In genomic region chr11:119238305-119238721, GRCm38 (mm10) we compare ENCODE assay signal across 9 mouse cellular contexts. TPM values are rescaled to one million over a fixed set of nuclear protein-coding genes. Genes with fewer than 3 reads are reported as not detected.
DNase-seq lines count a peak whose midpoint lies in the region; ATAC-seq and TF ChIP-seq lines count a peak whose summit lies in the region.
"Had no signal": no experiment of that assay in that cellular context is flagged by ENCODE, and none has a peak within 500 bp of the region (broad histone marks: within the 10 kb centered on the region; RNA-seq: fewer than 3 reads in every experiment).

No protein-coding gene starts in this region.

- peaks cover 12% of the 10 kb centered on the region for H3K4me1 ChIP-seq in erythroblast, embryonic 14.5 days (ENCODE audit: control insufficient read depth)
- peaks cover 13% of the 10 kb centered on the region for H3K4me1 ChIP-seq in heart, embryonic 15.5 days (replicated peaks)
- 0 out of 2 replicates have a peak, but pooled peaks cover 9% of the 10 kb centered on the region for H3K4me1 ChIP-seq in kidney, postnatal 0 days (replicated peaks; ENCODE audit: insufficient read depth, low read length)
- H3K4me1 ChIP-seq in spleen, adult 2 months (ENCODE audit: control insufficient read depth, insufficient read depth, insufficient read length): peaks cover 7% of the 10 kb centered on the region; the same call in 1 of the 2 replicates

- no peak for ATAC-seq in erythroblast, adult 5-6 weeks (replicated peaks; ENCODE audit: low FRiP score, poor library complexity, severe bottlenecking)
- peak; percentile 66 for ATAC-seq in heart, embryonic 15.5 days (replicated peaks; ENCODE audit: insufficient number of reproducible peaks, insufficient read depth, low FRiP score, low read depth)
- ATAC-seq in kidney, postnatal 0 days (replicated peaks; ENCODE audit: low FRiP score, low read depth): 0 out of 2 replicates have a peak, but pooled peaks have one; percentile 43

- H3K4me2 ChIP-seq in heart, embryonic 15.5 days: peak overlapping the region; percentile 77
- H3K4me2 ChIP-seq in kidney, postnatal 0 days (ENCODE audit: low read length): peak overlapping the region; percentile 54

- DNase-seq in embryo, embryonic 10 days (ENCODE audit: low spot score): peak; percentile 87
- peak; percentile 77 for DNase-seq in kidney, postnatal 0 days (ENCODE audit: low spot score)
- peak; percentile 65 for DNase-seq in lung, postnatal 4 days
- peak; percentile 54 to 83 for DNase-seq in spleen, adult 2 months (ENCODE audit: low read depth in 1 of 2, low spot score in 2 of 2)
- DNase-seq in left cerebral cortex, postnatal 25 days (ENCODE audit: low spot score in 2 of 2): no peak

- H3K4me3 ChIP-seq in erythroblast, embryonic 14.5 days (replicated peaks): peak overlapping the region; percentile 31
- H3K4me3 ChIP-seq in heart, embryonic 15.5 days: peak overlapping the region; percentile 42
- H3K4me3 ChIP-seq in kidney, postnatal 0 days (replicated peaks; ENCODE audit: low read depth, low read length): peak overlapping the region; percentile 16; the same call in 1 of the 2 replicates
- peak overlapping the region; percentile 63 for H3K4me3 ChIP-seq in spleen, adult 2 months (ENCODE audit: extremely low read depth, insufficient read depth, insufficient read length)
- H3K4me3 ChIP-seq: myocyte had no signal

- WGBS in heart, embryonic 15.5 days: 4% methylated on average over 11 of the region's 11 CpGs
- 11% methylated on average over 11 of the region's 11 CpGs for WGBS in kidney, postnatal 0 days
- 6% methylated on average over 11 of the region's 11 CpGs for WGBS in spleen, adult 2 months

- no peaks in the 10 kb centered on the region for H3K36me3 ChIP-seq in erythroblast, embryonic 14.5 days (ENCODE audit: control insufficient read depth)
- H3K36me3 ChIP-seq in heart, embryonic 15.5 days: no peaks in the 10 kb centered on the region
- H3K36me3 ChIP-seq in kidney, postnatal 0 days (ENCODE audit: insufficient read depth, low read length): no peaks in the 10 kb centered on the region
- no peaks in the 10 kb centered on the region for H3K36me3 ChIP-seq in spleen, adult 2 months (ENCODE audit: control insufficient read depth, insufficient read depth, low read length)

- peaks cover 4% of the 10 kb centered on the region; the same call in 1 of the 2 replicates for H3K27me3 ChIP-seq in erythroblast, embryonic 14.5 days (ENCODE audit: control insufficient read depth)
- no peaks in the 10 kb centered on the region for H3K27me3 ChIP-seq in heart, embryonic 15.5 days
- no peaks in the 10 kb centered on the region for H3K27me3 ChIP-seq in kidney, postnatal 0 days (ENCODE audit: insufficient read depth, low read length)
- no peaks in the 10 kb centered on the region for H3K27me3 ChIP-seq in spleen, adult 2 months (ENCODE audit: control insufficient read depth, insufficient read depth, low read length)

- no peak for TF ChIP-seq CTCF in kidney, postnatal 0 days (IDR thresholded peaks at IDR 0.05; ENCODE audit: low read depth)
- no peak for TF ChIP-seq CTCF in spleen, adult 2 months (IDR thresholded peaks at IDR 0.05; ENCODE audit: extremely low read depth, insufficient read depth, insufficient read length, insufficient replicate concordance)

- H3K9me3 ChIP-seq in erythroblast, embryonic 14.5 days (ENCODE audit: control insufficient read depth, low read length): no peaks in the 10 kb centered on the region; the same call in 1 of the 2 replicates
- H3K9me3 ChIP-seq in heart, embryonic 15.5 days (replicated peaks): no peaks in the 10 kb centered on the region
- H3K9me3 ChIP-seq in kidney, postnatal 0 days (replicated peaks; ENCODE audit: low read length): no peaks in the 10 kb centered on the region

- no peak overlapping the region; the same call in 1 of the 2 replicates for H3K27ac ChIP-seq in heart, embryonic 15.5 days
- no peak overlapping the region for H3K27ac ChIP-seq in kidney, postnatal 0 days
- no peak overlapping the region; the same call in 1 of the 2 replicates for H3K27ac ChIP-seq in spleen, adult 2 months (ENCODE audit: insufficient read depth, low read length)

- intact Hi-C loops in left cerebral cortex, postnatal 25 days (cut with DNase I): no loop called here

- H3K9ac ChIP-seq in heart, embryonic 15.5 days: peak overlapping the region; percentile 59; the same call in 1 of the 2 replicates
- H3K9ac ChIP-seq in kidney, postnatal 0 days (ENCODE audit: low read depth, low read length): no peak overlapping the region

- no peak; the same call in 1 of the 2 replicates for TF ChIP-seq POLR2A in spleen, adult 2 months (IDR thresholded peaks at IDR 0.05; ENCODE audit: low read depth, low read length)

RNA-seq across cellular contexts. Expression of gene Ccdc40, which starts 9.9 kb away (rescaled TPM):
- 0.07 TPM in 1 of 2 replicates, not detected in the other for polyA plus RNA-seq in erythroblast, embryonic 14.5 days (2012)
- not detected in 2 replicates for total RNA-seq in erythroblast, adult 5-6 weeks (2015; ENCODE audit: low replicate concordance)
- 0.56 and 1.5 TPM in 2 replicates for total RNA-seq in erythroblast, adult 5-6 weeks (2017; ENCODE audit: low replicate concordance)
- polyA plus RNA-seq in heart, embryonic 15.5 days (2015; fragmentation: Nextera tagmentation; extraction: Ambion mirVana): 1.3 and 2.5 TPM in 2 replicates
- polyA plus RNA-seq in kidney, postnatal 0 days (2015; fragmentation: Nextera tagmentation; extraction: Ambion mirVana): 3.3 and 4.0 TPM in 2 replicates
- polyA plus RNA-seq in spleen, adult 2 months (2012; rRNA removed): 0.47 TPM in 2 replicates
- total RNA-seq in left cerebral cortex, postnatal 25 days (2021): 1 to 10 TPM in 1 of 2 experiments, under 1 TPM in 1; 0.98 to 1.4 TPM

RNA-seq across cellular contexts. Expression of gene Tbc1d16, which starts 10.0 kb away (rescaled TPM):
- 0.01 TPM in 2 replicates for polyA plus RNA-seq in erythroblast, embryonic 14.5 days (2012)
- 0.38 TPM in 1 of 2 replicates, not detected in the other for total RNA-seq in erythroblast, adult 5-6 weeks (2015; ENCODE audit: low replicate concordance)
- 0.09 and 0.42 TPM in 2 replicates for total RNA-seq in erythroblast, adult 5-6 weeks (2017; ENCODE audit: low replicate concordance)
- polyA plus RNA-seq in heart, embryonic 15.5 days (2015; fragmentation: Nextera tagmentation; extraction: Ambion mirVana): 16.1 and 19.7 TPM in 2 replicates
- 9.2 and 9.5 TPM in 2 replicates for polyA plus RNA-seq in kidney, postnatal 0 days (2015; fragmentation: Nextera tagmentation; extraction: Ambion mirVana)
- 3.9 and 4.6 TPM in 2 replicates for polyA plus RNA-seq in spleen, adult 2 months (2012; rRNA removed)
- total RNA-seq in left cerebral cortex, postnatal 25 days (2021): 10 to 100 TPM; 32.1 to 40.9 TPM

RNA-seq across cellular contexts. Expression of gene Gaa, which starts 29.4 kb away (rescaled TPM):
- 1.2 and 1.5 TPM in 2 replicates for polyA plus RNA-seq in erythroblast, embryonic 14.5 days (2012)
- total RNA-seq in erythroblast, adult 5-6 weeks (2015; ENCODE audit: low replicate concordance): 4.6 and 10.6 TPM in 2 replicates
- total RNA-seq in erythroblast, adult 5-6 weeks (2017; ENCODE audit: low replicate concordance): 5.5 and 7.1 TPM in 2 replicates
- polyA plus RNA-seq in heart, embryonic 15.5 days (2015; fragmentation: Nextera tagmentation; extraction: Ambion mirVana): 74.7 and 97.9 TPM in 2 replicates
- 64.6 and 68.5 TPM in 2 replicates for polyA plus RNA-seq in kidney, postnatal 0 days (2015; fragmentation: Nextera tagmentation; extraction: Ambion mirVana)
- 68.2 and 81.1 TPM in 2 replicates for polyA plus RNA-seq in spleen, adult 2 months (2012; rRNA removed)
- total RNA-seq in left cerebral cortex, postnatal 25 days (2021): 100 to 1,000 TPM; 232 to 233 TPM

Comparison
In these comparisons a context has a peak if more than half of its experiments do, and no peak if none do; other contexts are left out.
1. DNase-seq: peak in embryo, embryonic 10 days (single experiment), kidney, postnatal 0 days (single experiment), lung, postnatal 4 days (2 of 2) and spleen, adult 2 months (2 of 2); none in left cerebral cortex, postnatal 25 days (0 of 2).
2. RNA of gene Gaa, which starts 29.4 kb away (polyA plus RNA-seq): 74.7 to 97.9 TPM in heart, embryonic 15.5 days, 68.2 to 81.1 TPM in spleen, adult 2 months and 64.6 to 68.5 TPM in kidney, postnatal 0 days; 1.2 to 1.5 TPM in erythroblast, embryonic 14.5 days; every median in the first group is over 10 times any median in the second.
3. Peak in every context shown above with its lines, with median percentiles within 50 percentile points of each other: H3K4me3 ChIP-seq.